Mouse (Mus musculus) monocyte, adult 5-6 weeks (primary cell): Measurements from ENCODE around the gene Zfp113. TPM values are rescaled to one million over a fixed set of nuclear protein-coding genes. Genes with fewer than 3 reads are reported as not detected.

Source experiments
- total RNA-seq: library from RNA; stranded (forward); fragments of 200-1000, 200-491, 200-594 nt; gene quantifications from 3 replicates; pipeline ENCODE4 v1.2.3, GENCODE M21; 2017

Zfp113 gene
- total RNA-seq, 1 experiment from 2014 or later: 3.0 TPM

Other genes with a start within 250 kb of the Zfp113 start
- not detected in 3 replicates for gene Cyp3a13, start 234.1 kb downstream of the Zfp113 start, total RNA-seq
- gene Gjc3, start 192.6 kb downstream of the Zfp113 start, total RNA-seq: 0.29 TPM in 1 of 3 replicates, not detected in the others
- gene Azgp1, start 174.2 kb downstream of the Zfp113 start, total RNA-seq: not detected in 3 replicates
- not detected in 3 replicates for gene Smok3a, start 134.5 kb downstream of the Zfp113 start, total RNA-seq
- not detected in 3 replicates for gene Smok3b, start 134.3 kb downstream of the Zfp113 start, total RNA-seq
- gene Smok3c, start 102.5 kb downstream of the Zfp113 start, total RNA-seq: not detected in 3 replicates
- gene Zkscan1, start 70.7 kb downstream of the Zfp113 start, total RNA-seq: 13.7 to 19.2 TPM (median 14.7 TPM) in 3 replicates
- gene Zscan21, start 38.8 kb downstream of the Zfp113 start, total RNA-seq: 6.9 to 14.7 TPM (median 7.6 TPM) in 3 replicates
- 23.6 to 44.1 TPM (median 36.4 TPM) in 3 replicates for gene Cops6, start 5.3 kb upstream of the Zfp113 start, total RNA-seq
- 26.2 to 32.8 TPM (median 27.0 TPM) in 3 replicates for gene Ap4m1, start 16.3 kb upstream of the Zfp113 start, total RNA-seq
- gene Mcm7, start 16.7 kb upstream of the Zfp113 start, total RNA-seq: 53.2 to 96.5 TPM (median 70.8 TPM) in 3 replicates
- 14.3 to 27.3 TPM (median 19.1 TPM) in 3 replicates for gene Taf6, start 31.7 kb upstream of the Zfp113 start, total RNA-seq
- gene Cnpy4, start 31.7 kb upstream of the Zfp113 start, total RNA-seq: 38.5 to 45.5 TPM (median 43.7 TPM) in 3 replicates
- 1.1 TPM in 1 of 3 replicates, not detected in the others for gene Mblac1, start 38.6 kb upstream of the Zfp113 start, total RNA-seq
- 0.48 TPM in 1 of 3 replicates, not detected in the others for gene Nxpe5, start 70.2 kb upstream of the Zfp113 start, total RNA-seq
- gene Lamtor4, start 99.7 kb upstream of the Zfp113 start, total RNA-seq: 40.8 to 59.6 TPM (median 40.9 TPM) in 3 replicates
- 18.5 to 45.5 TPM (median 18.5 TPM) in 3 replicates for gene BC037034, start 108.3 kb upstream of the Zfp113 start, total RNA-seq
- gene Gal3st4, start 117.1 kb upstream of the Zfp113 start, total RNA-seq: not detected in 3 replicates
- not detected in 3 replicates for gene Gm43720, start 124.2 kb upstream of the Zfp113 start, total RNA-seq
- 0.53 to 0.87 TPM (median 0.67 TPM) in 3 replicates for gene Gpc2, start 124.3 kb upstream of the Zfp113 start, total RNA-seq
- 1.3 to 2.2 TPM (median 1.6 TPM) in 3 replicates for gene Stag3, start 124.5 kb upstream of the Zfp113 start, total RNA-seq
- gene Pvrig, start 186.2 kb upstream of the Zfp113 start, total RNA-seq: 7.1 to 30.4 TPM (median 8.3 TPM) in 3 replicates